Mouse (Mus musculus) heart, embryonic 16.5 days (tissue): Measurements from ENCODE around the gene Usp54. TPM values are rescaled to one million over a fixed set of nuclear protein-coding genes. Genes with fewer than 3 reads are reported as not detected.
"Not testable (repeated sequence)": the region's sequence is repeated elsewhere in the genome, so short reads cannot be mapped to it uniquely, and the experiment has no call there.

ENCODE experiments used
- ATAC-seq: fragments of 200-750 bp; cut with Nextera tagmentation; replicated peaks from 2 replicates; pipeline ENCODE4 v1.8.0; 2017; ENCODE audit warnings: moderate number of reproducible peaks; ENCODE audit not compliant: insufficient read depth, low FRiP score; ENCODE audit errors: extremely low read depth
- H3K27ac ChIP-seq: fragments of 300-500 bp; sonication (generic); 2 replicates; pipeline ENCODE4 v1.5.1; 2014; ENCODE audit warnings: mild to moderate bottlenecking, low read length, control low read depth, moderate library complexity
- H3K27me3 ChIP-seq: fragments of 300-500 bp; sonication (generic); 2 replicates; pipeline ENCODE4 v1.6.1; 2014; ENCODE audit warnings: low read length, mixed read lengths; ENCODE audit not compliant: control insufficient read depth, insufficient read depth
- H3K36me3 ChIP-seq: fragments of 300-500 bp; sonication (generic); 2 replicates; pipeline ENCODE4 v1.6.1; 2014; ENCODE audit not compliant: control insufficient read depth, insufficient read depth
- H3K4me1 ChIP-seq: fragments of 300-500 bp; sonication (generic); 2 replicates; pipeline ENCODE4 v1.6.1; 2014; ENCODE audit warnings: low read length, mixed read lengths; ENCODE audit not compliant: control insufficient read depth, insufficient read depth
- H3K4me2 ChIP-seq: fragments of 300-500 bp; sonication (generic); 2 replicates; pipeline ENCODE4 v1.6.1; 2014; ENCODE audit warnings: low read depth, mild to moderate bottlenecking, control low read depth, low read length
- H3K4me3 ChIP-seq: fragments of 300-500 bp; sonication (generic); 2 replicates; pipeline ENCODE4 v1.5.1; 2014; ENCODE audit warnings: mild to moderate bottlenecking, control low read depth, low read length
- H3K9ac ChIP-seq: fragments of 300-500 bp; sonication (generic); 2 replicates; pipeline ENCODE4 v1.6.1; 2014; ENCODE audit warnings: low read length, control low read depth
- H3K9me3 ChIP-seq: fragments of 300-500 bp; sonication (generic); replicated peaks from 2 replicates; pipeline ENCODE4 v1.6.1; 2016; ENCODE audit warnings: low read length; ENCODE audit not compliant: control insufficient read depth
- WGBS: fragments of 180-500 bp; shearing (Covaris S2); extraction: QIAGEN DNeasy Blood & Tissue Kit; methylation state at CpG from one replicate; pipeline ENCODE4 v1.1.7; 2014; 5-methylcytosine and 5-hydroxymethylcytosine counted together
- polyA plus RNA-seq: library from polyadenylated mRNA; unstranded; fragments of >200 nt; fragmentation: Nextera tagmentation; extraction: Ambion mirVana; gene quantifications from 2 replicates; pipeline ENCODE4 v1.2.1, GENCODE M21; 2015

The Usp54 gene
- polyA plus RNA-seq, 1 experiment from 2014 or later: 3.8 TPM

DNA sequence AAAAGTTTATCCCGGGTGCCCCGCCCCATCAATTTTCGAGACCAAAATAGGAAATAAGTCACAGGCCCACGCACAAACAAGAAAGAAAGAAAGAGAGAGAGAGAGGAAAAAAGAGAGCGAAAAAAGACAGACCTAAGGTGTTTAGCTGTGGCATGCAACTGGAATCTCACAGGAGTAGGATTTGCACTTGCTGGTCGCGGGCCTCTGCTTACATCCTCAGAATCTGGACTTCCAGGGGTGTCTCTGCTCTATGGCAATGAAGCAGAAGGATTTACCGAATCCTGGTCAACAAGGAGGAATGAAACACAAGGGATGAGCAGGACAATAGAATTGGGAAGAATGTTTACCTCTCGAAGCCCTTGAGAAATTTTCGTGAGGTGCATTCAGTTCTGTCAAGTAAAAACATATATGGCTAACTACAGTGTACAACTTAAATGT lies 594 bp upstream of the Usp54 start:
- Histone ChIP-seq H3K4me3 (peak overlapping the region; percentile 90), H3K27me3 (no peaks in the 10 kb centered on the region), H3K9ac (peak overlapping the region; percentile 98), H3K4me2 (peak overlapping the region; percentile 86), H3K27ac (peak overlapping the region; percentile 96), H3K9me3 (no peaks in the 10 kb centered on the region), H3K4me1 (peaks cover 11% of the 10 kb centered on the region), H3K36me3 (no peaks in the 10 kb centered on the region)
- 0 out of 2 replicates have a peak, but pooled peaks have one; percentile 2 for ATAC-seq
- WGBS: 15% methylated on average over 10 of the region's 10 CpGs

DNA sequence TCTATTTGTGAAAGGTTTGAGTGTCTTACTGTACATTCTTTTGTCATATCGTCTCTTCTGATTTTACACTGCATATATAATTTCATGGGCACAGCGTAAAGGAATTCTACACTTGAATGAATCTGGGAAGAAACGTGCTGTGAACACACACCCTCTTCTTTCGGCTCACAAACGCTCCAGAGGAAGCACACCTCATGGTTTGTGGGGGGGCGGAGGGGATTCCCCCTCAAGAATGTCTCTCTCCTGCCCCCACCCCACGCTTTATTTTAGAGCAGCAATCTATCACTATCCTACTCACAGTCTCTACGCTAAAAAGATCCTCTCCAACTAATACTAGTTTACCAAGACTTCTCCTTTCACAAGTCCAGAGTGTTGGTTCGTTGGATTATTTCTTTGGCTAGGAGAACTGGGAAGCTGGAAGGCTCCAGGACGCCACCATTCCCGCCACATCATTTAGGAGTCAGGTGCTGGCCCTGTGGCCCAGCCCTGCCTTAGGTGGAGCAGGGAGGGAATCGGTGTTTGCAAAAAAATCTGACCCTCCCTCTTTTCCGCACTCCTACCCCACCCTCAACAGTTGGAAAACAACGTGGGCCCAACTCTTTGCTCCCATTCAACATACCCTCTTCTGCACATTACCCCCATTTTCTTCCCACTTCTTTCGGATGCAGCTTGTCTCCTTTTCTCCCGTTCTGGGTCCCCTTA lies 794 bp downstream of the Usp54 start:
- H3K4me3 ChIP-seq: peak overlapping the region; percentile 90
- peak; percentile 23 for ATAC-seq
- peak overlapping the region; percentile 96 for H3K27ac ChIP-seq
- H3K4me1 ChIP-seq: peaks cover 11% of the 10 kb centered on the region
- no peaks in the 10 kb centered on the region for H3K27me3 ChIP-seq
- H3K9ac ChIP-seq: peak overlapping the region; percentile 98
- H3K4me2 ChIP-seq: peak overlapping the region; percentile 94
- no peaks in the 10 kb centered on the region for H3K36me3 ChIP-seq
- H3K9me3 ChIP-seq: no peaks in the 10 kb centered on the region
- WGBS: 5% methylated on average over 16 of the region's 16 CpGs

DNA sequence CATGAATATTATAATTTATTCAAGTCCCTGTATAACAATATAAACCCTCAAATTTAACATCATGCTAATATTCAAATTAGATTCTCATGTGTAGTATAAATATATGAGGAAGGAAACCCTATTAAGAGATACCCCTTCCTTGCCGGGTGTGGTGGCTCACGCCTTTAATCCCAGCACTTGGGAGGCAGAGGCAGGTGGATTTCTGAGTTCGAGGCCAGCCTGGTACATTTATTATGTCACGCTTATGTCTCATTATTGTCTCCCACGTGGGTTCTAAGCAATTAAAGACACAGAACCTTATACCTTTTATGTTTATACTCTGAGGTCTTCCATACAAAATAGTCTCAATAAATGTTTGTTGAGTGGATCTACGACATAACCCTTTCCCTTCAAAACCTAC lies 2.2 kb downstream of the Usp54 start:
- no peak overlapping the region for H3K9ac ChIP-seq
- H3K4me3 ChIP-seq: no peak overlapping the region
- H3K27me3 ChIP-seq: no peaks in the 10 kb centered on the region
- no peak overlapping the region for H3K4me2 ChIP-seq
- WGBS: 92% methylated on average over 6 of the region's 6 CpGs
- no peaks in the 10 kb centered on the region for H3K36me3 ChIP-seq
- no peaks in the 10 kb centered on the region for H3K9me3 ChIP-seq
- peaks cover 11% of the 10 kb centered on the region for H3K4me1 ChIP-seq
- no peak for ATAC-seq
- no peak overlapping the region for H3K27ac ChIP-seq

DNA sequence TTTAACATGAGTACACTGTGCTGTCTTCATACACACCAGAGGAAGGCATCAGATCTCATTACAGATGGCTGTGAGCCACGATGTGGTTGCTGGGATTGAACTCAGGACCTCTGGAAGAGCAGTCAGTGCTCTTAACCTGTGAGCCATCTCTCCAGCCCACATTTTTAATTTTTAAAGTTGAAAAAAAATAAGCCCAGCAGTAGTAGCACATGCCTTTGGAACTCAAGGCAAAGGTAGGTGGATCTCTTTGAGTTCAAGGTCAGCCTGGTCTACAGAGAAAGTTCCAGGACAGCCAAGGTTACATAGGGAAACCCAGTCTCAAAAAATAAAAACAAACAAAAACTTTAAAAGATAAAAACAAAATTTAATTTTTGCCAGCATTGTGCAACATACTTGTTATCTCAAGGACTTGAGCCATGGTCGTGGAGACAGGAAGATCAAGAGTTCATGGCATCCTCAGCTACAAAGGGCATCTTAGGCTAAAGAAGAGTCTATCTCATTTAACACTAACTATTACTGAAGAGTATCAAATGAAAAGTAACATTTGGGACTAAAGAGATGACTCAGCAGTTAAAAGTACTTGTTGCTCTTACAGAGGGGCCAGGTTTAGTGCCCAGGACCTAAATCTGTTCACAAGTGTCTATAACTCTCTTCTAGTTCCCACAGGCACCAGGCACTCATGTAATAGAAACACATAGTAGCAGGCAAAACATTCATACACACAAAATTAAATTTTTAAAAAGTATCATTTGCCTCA lies 2.9 kb downstream of the Usp54 start:
- ATAC-seq: no peak
- Histone ChIP-seq H3K27me3 (no peaks in the 10 kb centered on the region), H3K36me3 (no peaks in the 10 kb centered on the region), H3K27ac (no peak overlapping the region), H3K9me3 (no peaks in the 10 kb centered on the region), H3K4me1 (peaks cover 11% of the 10 kb centered on the region), H3K4me2 (no peak overlapping the region), H3K9ac (no peak overlapping the region), H3K4me3 (no peak overlapping the region)
- 74% methylated on average over 2 of the region's 2 CpGs for WGBS

DNA sequence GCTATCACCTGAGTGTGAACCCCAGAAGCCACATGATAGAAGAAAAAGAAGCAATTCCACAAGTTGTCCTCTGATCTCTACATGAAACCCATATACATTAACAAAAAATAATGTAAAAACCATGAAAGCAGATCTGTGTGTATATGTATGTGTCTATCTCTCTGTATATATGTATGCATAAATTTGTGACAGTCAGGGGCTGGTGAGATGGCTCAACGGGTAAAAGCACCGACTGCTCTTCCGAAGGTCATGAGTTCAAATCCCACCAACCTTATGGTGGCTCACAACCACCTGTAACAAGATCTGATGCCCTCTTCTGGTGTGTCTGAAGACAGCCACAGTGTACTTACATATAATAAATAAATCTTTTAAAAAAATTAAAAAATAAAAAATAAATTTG lies 3.9 kb downstream of the Usp54 start:
- WGBS: 86% methylated on average over 3 of the region's 3 CpGs
- not testable (repeated sequence) for H3K9ac ChIP-seq

DNA sequence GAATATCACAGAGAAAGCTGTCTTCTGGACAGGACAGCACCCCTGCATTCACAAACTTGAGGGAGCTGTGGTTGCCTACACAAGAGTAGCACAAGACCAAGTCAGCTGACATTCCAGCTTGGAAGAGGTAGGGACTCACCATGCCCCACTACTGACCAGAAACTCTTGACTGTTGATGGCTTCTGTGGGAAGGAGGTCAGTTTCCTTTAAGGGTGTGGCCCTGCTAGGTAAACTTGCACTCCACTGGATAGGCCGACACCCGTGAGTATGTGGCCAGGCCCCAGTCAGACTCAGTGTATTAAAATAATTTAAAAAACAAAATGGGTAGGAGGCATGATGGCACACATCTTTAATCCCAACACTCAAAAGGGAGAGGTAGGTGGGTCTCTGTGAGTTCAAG lies 5.3 kb downstream of the Usp54 start:
- Histone ChIP-seq H3K4me3 (no peak overlapping the region), H3K9me3 (no peaks in the 10 kb centered on the region), H3K9ac (no peak overlapping the region), H3K4me2 (no peak overlapping the region), H3K27ac (no peak overlapping the region), H3K4me1 (peaks cover 4% of the 10 kb centered on the region), H3K27me3 (no peaks in the 10 kb centered on the region), H3K36me3 (no peaks in the 10 kb centered on the region)
- no peak for ATAC-seq
- WGBS: 92% methylated on average over 2 of the region's 2 CpGs

More for the DNA sequence above, 3.9 kb downstream of the Usp54 start:
- H3K4me3 ChIP-seq, H3K36me3 ChIP-seq, H3K27ac ChIP-seq, H3K9me3 ChIP-seq, H3K4me2 ChIP-seq, ATAC-seq, H3K4me1 ChIP-seq, H3K27me3 ChIP-seq: not testable (repeated sequence)

DNA sequence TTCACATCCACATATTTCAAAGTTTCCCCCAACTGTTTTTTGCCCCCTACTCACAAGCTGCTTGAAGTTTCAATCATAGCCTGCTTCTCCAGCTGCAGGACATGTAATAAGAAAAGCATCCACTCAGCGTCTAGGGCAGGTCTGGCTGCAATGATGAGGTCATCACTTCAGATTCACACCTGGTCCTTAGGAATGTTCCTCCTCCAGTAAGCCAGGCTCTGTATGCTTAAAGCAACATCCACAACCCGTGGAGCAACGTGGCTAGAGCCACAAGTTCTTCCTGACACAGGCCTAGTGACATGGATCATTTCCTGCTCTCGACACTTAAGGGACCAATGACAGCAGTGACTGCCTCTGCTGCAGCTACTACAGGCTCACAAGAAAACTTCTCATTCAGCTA lies 9.6 kb downstream of the Usp54 start:
- Histone ChIP-seq H3K4me1 (no peaks in the 10 kb centered on the region; the same call in 1 of the 2 replicates), H3K36me3 (no peaks in the 10 kb centered on the region), H3K27me3 (no peaks in the 10 kb centered on the region), H3K27ac (no peak overlapping the region), H3K9ac (no peak overlapping the region), H3K4me3 (no peak overlapping the region), H3K9me3 (no peaks in the 10 kb centered on the region), H3K4me2 (no peak overlapping the region)
- WGBS: 18% methylated on average over 4 of the region's 4 CpGs
- ATAC-seq: no peak

DNA sequence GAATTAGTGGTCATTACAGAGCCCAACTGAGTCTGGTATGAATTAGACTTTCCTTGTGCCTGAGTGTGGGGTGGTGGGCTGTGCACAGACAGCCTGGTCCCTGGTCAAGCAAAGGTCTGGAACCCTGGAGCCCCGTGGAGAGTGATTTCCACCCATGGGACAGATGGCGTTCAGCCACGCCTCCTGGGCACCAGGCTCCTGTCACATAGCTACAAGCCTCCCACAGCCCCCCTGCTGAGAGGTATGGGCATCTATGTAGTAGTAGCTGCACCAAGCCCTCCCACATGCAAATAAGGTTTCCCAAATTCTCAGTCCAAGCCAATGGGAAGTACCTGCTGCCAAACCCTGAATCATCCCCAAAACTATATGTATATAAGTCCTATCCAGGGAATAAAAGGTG lies 13.9 kb downstream of the Usp54 start:
- Histone ChIP-seq H3K9me3 (no peaks in the 10 kb centered on the region), H3K27ac (no peak overlapping the region), H3K9ac (no peak overlapping the region), H3K27me3 (no peaks in the 10 kb centered on the region), H3K4me2 (no peak overlapping the region), H3K4me3 (no peak overlapping the region), H3K4me1 (no peaks in the 10 kb centered on the region; the same call in 1 of the 2 replicates), H3K36me3 (no peaks in the 10 kb centered on the region)
- no peak for ATAC-seq
- 55% methylated on average over 3 of the region's 3 CpGs for WGBS

DNA sequence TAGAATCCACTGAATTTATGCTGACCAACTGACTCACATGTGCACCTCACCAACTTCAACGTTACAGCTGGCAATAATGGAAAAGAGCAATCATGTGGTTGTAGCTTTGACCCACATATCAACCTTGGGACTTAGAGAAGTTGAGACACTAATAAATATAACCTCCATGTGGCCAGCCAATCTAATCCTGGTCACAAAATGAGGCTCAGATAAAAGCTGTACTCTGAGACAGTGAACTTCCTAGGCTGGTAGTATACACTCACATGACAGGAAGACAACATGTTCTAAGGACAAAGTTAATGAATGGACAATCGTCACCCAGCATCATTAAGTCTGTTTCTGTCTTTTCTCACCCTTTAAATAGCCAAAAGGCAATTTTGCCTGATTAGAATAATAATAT lies 14.4 kb downstream of the Usp54 start:
- 78% methylated on average over 2 of the region's 2 CpGs for WGBS
- no peak overlapping the region for H3K9ac ChIP-seq
- no peak overlapping the region for H3K4me2 ChIP-seq
- ATAC-seq: no peak
- H3K27ac ChIP-seq: no peak overlapping the region
- H3K9me3 ChIP-seq: no peaks in the 10 kb centered on the region
- H3K4me1 ChIP-seq: no peaks in the 10 kb centered on the region; the same call in 1 of the 2 replicates
- no peaks in the 10 kb centered on the region for H3K36me3 ChIP-seq
- H3K27me3 ChIP-seq: no peaks in the 10 kb centered on the region
- H3K4me3 ChIP-seq: no peak overlapping the region
